Mouse (Mus musculus) limb, embryonic 14.5 days (tissue): ENCODE data around the gene Pik3cd. TPM values are rescaled to one million over a fixed set of nuclear protein-coding genes. Genes with fewer than 3 reads are reported as not detected.

ENCODE experiments used
- ATAC-seq: fragments of 200-750 bp; cut with Nextera tagmentation; 2 replicates; pipeline ENCODE4 v1.8.0; 2017; ENCODE audit warnings: low read depth, moderate number of reproducible peaks, moderate TSS enrichment; ENCODE audit not compliant: low FRiP score
- DNase-seq: peaks from one replicate; pipeline ENCODE4 v3.0.0-alpha.2; 2015; ENCODE audit warnings: low spot score
- H3K27ac ChIP-seq: fragments of 300-500 bp; sonication (generic); replicated peaks from 2 replicates; pipeline ENCODE4 v1.5.1; 2014; ENCODE audit warnings: low read depth, mild to moderate bottlenecking, low read length, moderate library complexity, mixed read lengths
- H3K27me3 ChIP-seq: fragments of 300-500 bp; sonication (generic); 2 replicates; pipeline ENCODE4 v1.6.1; 2014; ENCODE audit warnings: low read length, mixed read lengths; ENCODE audit not compliant: control insufficient read depth, insufficient read depth
- H3K36me3 ChIP-seq: fragments of 300-500 bp; sonication (generic); 2 replicates; pipeline ENCODE4 v1.6.1; 2014; ENCODE audit warnings: mild to moderate bottlenecking, low read length, moderate library complexity, mixed read lengths; ENCODE audit not compliant: control insufficient read depth, insufficient read depth
- H3K4me1 ChIP-seq: fragments of 300-500 bp; sonication (generic); 2 replicates; pipeline ENCODE4 v1.6.1; 2014; ENCODE audit warnings: antibody characterized with exemption, low read length, mixed read lengths; ENCODE audit not compliant: control insufficient read depth, insufficient read depth
- H3K4me2 ChIP-seq: fragments of 300-500 bp; sonication (generic); replicated peaks from 2 replicates; pipeline ENCODE4 v1.6.1; 2014; ENCODE audit warnings: low read depth, mild to moderate bottlenecking, low read length, moderate library complexity; ENCODE audit not compliant: severe bottlenecking
- H3K4me3 ChIP-seq: fragments of 300-500 bp; sonication (generic); replicated peaks from 2 replicates; pipeline ENCODE4 v1.5.1; 2014; ENCODE audit warnings: low read length
- H3K9ac ChIP-seq: fragments of 300-500 bp; sonication (generic); 2 replicates; pipeline ENCODE4 v1.6.1; 2014; ENCODE audit warnings: mild to moderate bottlenecking, low read depth, low read length, moderate library complexity; ENCODE audit not compliant: severe bottlenecking
- H3K9me3 ChIP-seq: fragments of 300-500 bp; sonication (generic); 2 replicates; pipeline ENCODE4 v1.6.1; 2016; ENCODE audit warnings: low read length; ENCODE audit not compliant: control insufficient read depth
- POLR2A ChIP-seq: fragments of 200-500 bp; IDR thresholded peaks from 2 replicates; pipeline ENCODE4 v1.8.0; 2012; ENCODE audit warnings: inconsistent platforms, mild to moderate bottlenecking, moderate library complexity, borderline replicate concordance; ENCODE audit not compliant: insufficient read depth, insufficient read length; ENCODE audit errors: extremely low read depth
- WGBS: fragments of 180-500 bp; shearing (Covaris S2); extraction: QIAGEN DNeasy Blood & Tissue Kit; methylation state at CpG from one replicate; pipeline ENCODE4 v1.1.7; 2014; 5-methylcytosine and 5-hydroxymethylcytosine counted together
- polyA plus RNA-seq, 2 experiments: library from polyadenylated mRNA; depleted of rRNA in 1 of 2; stranded (reverse) in 1 of 2; unstranded in 1 of 2; fragments of >200 nt; fragmentation: Nextera tagmentation in 1 of 2; extraction: Ambion mirVana in 1 of 2; gene quantifications; 2 replicates each; pipeline versions ENCODE4 v1.2.1 to v1.2.3; 2012 to 2014

The Pik3cd gene
- polyA plus RNA-seq, 2 experiments = 5.1 to 5.7 TPM

DNA sequence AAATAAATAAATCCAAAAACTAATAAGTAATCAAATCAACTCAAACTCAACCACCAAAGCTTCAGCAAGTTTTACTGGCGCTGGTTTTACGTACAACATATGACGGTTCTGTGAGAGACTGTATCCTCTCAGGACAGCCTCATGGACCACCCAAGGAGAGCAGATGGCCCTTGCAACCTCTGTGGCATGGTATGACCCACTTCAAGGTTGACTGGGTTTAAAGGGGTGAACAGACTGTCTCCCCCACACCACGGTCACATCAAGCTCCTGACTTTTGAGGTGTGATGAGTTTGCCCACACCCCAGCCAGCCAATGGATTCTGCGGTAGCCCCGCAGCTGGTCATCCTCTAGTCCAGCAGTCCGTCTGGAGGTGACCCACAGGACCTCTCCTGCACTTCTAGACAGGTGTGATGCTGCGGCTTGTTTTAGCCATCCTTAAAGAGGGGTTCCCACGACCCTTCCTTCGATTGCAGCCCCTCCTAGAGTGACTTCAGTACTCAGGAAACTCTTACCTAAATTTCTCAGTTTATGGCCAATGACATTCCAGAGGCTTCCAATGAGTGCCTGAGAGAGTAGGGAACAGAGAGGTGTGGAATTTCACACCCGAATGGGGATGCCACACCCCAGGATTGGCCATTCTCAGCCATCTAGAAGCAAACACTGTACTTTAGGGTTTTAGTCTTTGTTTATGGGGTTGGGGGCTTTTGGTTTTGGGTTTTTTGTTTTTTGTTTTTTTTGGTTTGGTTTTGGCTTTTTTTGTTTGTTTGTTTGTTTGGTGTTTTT, 17.3 kb downstream of the Pik3cd start:
- ATAC-seq = no peak
- Histone ChIP-seq H3K27me3 (no peaks in the 10 kb centered on the region), H3K9ac (no peak overlapping the region), H3K27ac (no peak overlapping the region), H3K36me3 (no peaks in the 10 kb centered on the region), H3K4me2 (no peak overlapping the region), H3K4me3 (no peak overlapping the region), H3K4me1 (no peaks in the 10 kb centered on the region), H3K9me3 (no peaks in the 10 kb centered on the region)
- WGBS = 51% methylated on average over 11 of the region's 11 CpGs
- DNase-seq = no peak
- no peak for TF ChIP-seq POLR2A

DNA sequence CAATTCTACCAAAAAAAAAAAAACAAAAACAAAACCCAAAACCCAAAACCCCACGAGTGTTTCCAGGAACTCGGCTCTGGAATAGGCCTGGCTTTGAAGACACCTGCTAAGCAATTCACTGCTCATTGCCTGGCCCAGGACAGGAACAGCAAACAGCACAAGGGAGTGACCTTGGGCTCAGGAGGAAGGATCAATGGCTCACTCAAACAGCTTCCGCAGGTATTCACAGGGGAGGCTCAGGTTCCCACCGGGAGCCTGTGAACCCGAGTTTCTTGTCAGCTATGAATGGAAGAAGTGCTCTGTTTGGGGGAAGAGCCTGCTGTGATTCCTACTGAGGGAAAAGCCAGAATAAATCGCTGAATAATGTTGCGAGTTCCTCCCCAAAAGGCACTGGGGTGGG, 18.5 kb downstream of the Pik3cd start:
- Histone ChIP-seq H3K36me3 (no peaks in the 10 kb centered on the region), H3K4me2 (no peak overlapping the region), H3K9ac (no peak overlapping the region), H3K4me1 (no peaks in the 10 kb centered on the region), H3K27me3 (no peaks in the 10 kb centered on the region), H3K9me3 (no peaks in the 10 kb centered on the region), H3K27ac (no peak overlapping the region), H3K4me3 (no peak overlapping the region)
- no peak for ATAC-seq
- TF ChIP-seq POLR2A = no peak
- DNase-seq = no peak
- 8% methylated on average over 7 of the region's 7 CpGs for WGBS

- H3K9ac ChIP-seq = no peak overlapping the region
- no peaks in the 10 kb centered on the region for H3K36me3 ChIP-seq
- H3K4me3 ChIP-seq = no peak overlapping the region
- no peaks in the 10 kb centered on the region; the same call in 1 of the 2 replicates for H3K4me1 ChIP-seq
- no peak for DNase-seq
- no peak overlapping the region for H3K4me2 ChIP-seq
- no peak for ATAC-seq
- no peaks in the 10 kb centered on the region for H3K9me3 ChIP-seq
- H3K27ac ChIP-seq = no peak overlapping the region
- H3K27me3 ChIP-seq = peaks cover 4% of the 10 kb centered on the region; the same call in 1 of the 2 replicates
- WGBS = 63% methylated on average over 11 of the region's 11 CpGs
- no peak for TF ChIP-seq POLR2A
Observed at GRCm38 (mm10) chr4:149679056-149679770, 23.2 kb downstream of the Pik3cd start.

GRCm38 (mm10) chr4:149678006-149678405, 24.4 kb downstream of the Pik3cd start:
- Histone ChIP-seq H3K4me2 (no peak overlapping the region), H3K27ac (no peak overlapping the region), H3K9me3 (no peaks in the 10 kb centered on the region), H3K4me1 (no peaks in the 10 kb centered on the region; the same call in 1 of the 2 replicates), H3K27me3 (peaks cover 4% of the 10 kb centered on the region; the same call in 1 of the 2 replicates), H3K36me3 (no peaks in the 10 kb centered on the region), H3K4me3 (no peak overlapping the region), H3K9ac (no peak overlapping the region)
- no peak for TF ChIP-seq POLR2A
- DNase-seq (no peak), ATAC-seq (no peak)
- WGBS = 57% methylated on average over 1 of the region's 1 CpGs

- Histone ChIP-seq H3K27me3 (peaks cover 4% of the 10 kb centered on the region; the same call in 1 of the 2 replicates), H3K36me3 (no peaks in the 10 kb centered on the region), H3K9me3 (no peaks in the 10 kb centered on the region), H3K27ac (no peak overlapping the region), H3K4me3 (peak overlapping the region; percentile 66), H3K4me2 (peak overlapping the region; percentile 97), H3K4me1 (no peaks in the 10 kb centered on the region; the same call in 1 of the 2 replicates), H3K9ac (peak overlapping the region; percentile 66)
- peak; percentile 58; the same call in 1 of the 2 replicates for TF ChIP-seq POLR2A
- peak; percentile 52 for DNase-seq
- WGBS = under 1% methylated on average over 60 of the region's 60 CpGs
- ATAC-seq = peak; percentile 90
Observed at GRCm38 (mm10) chr4:149675378-149676261, 26.8 kb downstream of the Pik3cd start.
